Mouse (Mus musculus): Measurements from ENCODE around the gene Cpeb3.
A peak's percentile ranks its signal among the peaks of the same experiment; 100 is the strongest.
"Not testable (repeated sequence)": the region's sequence is repeated elsewhere in the genome, so short reads cannot be mapped to it uniquely, and the experiment has no call there.

Cpeb3 gene

DNA sequence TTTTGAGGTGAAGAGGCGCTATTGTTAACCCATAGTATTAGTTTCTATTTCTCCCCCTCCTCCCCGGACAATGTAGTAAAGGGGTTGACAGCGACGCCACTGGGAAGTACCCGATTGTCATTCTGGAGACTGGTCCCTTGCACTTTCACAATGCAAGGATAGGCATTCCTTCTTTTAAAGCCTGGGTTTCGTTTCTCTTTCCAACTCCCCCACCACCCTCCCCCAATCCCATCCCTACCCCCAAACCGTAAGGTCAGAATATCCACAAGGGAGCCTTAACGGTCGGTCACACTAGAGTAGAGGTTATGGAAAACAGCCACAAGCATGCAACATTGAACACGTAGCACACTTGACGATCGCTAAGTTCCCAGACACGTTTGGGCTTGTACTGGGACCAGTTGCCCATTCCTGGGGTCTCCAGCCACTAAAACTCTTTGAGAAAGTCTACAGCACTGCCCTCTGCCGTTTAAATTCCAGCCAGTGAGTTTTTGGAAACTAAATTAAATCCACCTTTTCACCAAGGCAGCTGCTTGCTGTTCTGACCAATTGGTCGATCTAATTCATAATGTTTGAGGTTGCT, at the start of gene Cpeb3:
Cpeb3 (minus strand) TSS at position 426 of the 580 bp plus-strand sequence.
- DNase-seq (ENCODE audit: low spot score in 2 of 2): peak in 1 of 2 experiments; percentile 12

DNA sequence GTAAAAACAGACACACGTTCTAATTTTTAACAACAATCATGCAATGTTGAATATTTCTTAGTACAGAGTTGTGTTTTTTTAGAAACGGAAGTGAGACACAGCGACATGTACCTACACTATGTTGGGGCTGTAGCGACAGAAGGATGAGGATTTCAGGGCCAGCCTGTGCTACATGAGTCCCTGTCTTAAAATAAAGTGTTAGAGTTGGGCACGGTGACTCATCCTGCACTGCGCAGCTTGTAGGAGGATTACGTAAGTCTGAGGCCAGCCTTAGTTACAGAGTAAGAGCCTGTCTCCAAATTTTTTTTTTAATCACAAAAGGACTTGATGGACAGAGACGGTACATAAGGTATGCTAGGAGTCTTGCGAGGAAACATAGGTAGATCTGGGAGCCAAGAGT, 46.9 kb upstream of the Cpeb3 start:
- peak; percentile 68 to 88 for DNase-seq (ENCODE audit: low spot score in 2 of 2)

DNA sequence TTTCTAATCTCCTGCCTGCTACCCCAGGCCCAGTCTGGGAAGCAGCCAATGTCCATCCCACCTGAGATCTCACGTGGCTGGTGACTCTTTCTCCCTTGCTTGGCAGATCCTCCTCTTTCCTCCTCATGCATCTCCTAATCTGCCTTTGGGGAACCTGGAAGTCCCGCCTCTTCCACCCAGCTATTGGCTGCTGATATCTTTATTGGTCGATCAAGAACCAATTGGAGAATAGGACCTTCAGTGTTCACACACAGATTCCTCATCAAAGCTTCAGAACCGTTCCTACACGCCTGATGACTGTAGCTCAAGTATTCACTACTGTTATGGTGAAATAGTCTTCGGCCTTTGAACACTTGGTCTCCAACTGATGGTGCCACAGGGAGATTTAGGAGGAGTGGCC, 43.7 kb upstream of the Cpeb3 start:
- no peak for DNase-seq (ENCODE audit: low spot score in 2 of 2)

DNA sequence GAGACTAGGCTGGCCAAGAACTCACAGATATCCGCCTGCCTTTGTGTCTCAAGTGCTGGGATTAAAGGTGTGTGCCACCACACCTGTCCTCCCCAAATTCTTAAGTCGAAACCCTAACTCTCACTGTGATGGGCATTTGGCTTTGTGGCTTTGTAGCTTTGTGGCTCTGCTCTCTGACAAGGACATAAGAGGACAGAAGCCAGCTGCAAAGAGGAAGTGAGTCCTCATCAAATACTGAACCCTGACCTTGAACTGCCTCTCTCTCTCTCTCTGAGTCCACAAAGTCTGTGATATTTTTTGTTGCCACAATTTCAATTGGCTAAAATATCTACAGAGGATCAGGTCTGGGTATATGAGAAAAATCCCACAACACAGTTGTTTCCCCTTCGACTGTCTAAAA, 39.8 kb upstream of the Cpeb3 start:
- DNase-seq (ENCODE audit: low spot score in 2 of 2): no peak

DNA sequence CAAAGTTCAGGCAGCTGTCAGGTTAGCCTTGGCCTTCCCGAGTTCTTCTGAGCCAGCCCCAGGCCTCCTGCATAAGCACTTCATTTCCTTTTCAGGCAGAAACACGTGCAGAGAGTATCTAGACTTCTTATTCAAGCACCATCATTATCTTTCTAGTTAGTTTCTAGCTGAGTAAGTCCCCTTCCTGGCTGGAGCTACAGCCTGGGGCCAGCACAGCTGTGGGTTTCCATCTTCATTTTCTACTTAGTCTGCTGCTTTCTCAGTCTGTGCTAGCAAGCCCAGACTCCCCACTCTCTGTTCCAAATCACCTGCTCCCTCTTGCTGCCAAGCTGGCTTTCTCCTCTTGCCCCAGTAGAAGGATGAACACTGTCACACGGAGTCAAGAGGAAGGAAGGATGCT, 38.5 kb upstream of the Cpeb3 start:
- DNase-seq (ENCODE audit: low spot score in 2 of 2): no peak

DNA sequence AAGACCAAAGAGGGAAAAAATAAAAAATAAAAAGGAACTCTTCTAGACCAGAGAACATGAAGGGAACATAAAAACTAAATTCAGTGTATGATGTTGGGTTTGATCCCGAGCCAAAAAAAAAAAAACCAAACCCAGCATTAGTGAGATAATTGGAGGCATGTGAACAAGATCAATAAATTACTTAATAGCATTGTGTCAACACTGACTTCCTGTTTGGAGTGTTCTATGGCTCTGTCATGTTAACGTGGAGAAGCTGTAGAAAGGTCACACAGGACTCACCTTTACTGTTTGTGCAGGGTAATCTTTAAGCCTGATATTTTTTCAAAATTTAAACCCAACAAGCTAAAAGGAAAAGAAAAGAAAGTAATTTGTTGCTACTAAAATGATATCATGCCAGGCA, 34.3 kb upstream of the Cpeb3 start:
- DNase-seq (ENCODE audit: low spot score in 2 of 2): no peak

DNA sequence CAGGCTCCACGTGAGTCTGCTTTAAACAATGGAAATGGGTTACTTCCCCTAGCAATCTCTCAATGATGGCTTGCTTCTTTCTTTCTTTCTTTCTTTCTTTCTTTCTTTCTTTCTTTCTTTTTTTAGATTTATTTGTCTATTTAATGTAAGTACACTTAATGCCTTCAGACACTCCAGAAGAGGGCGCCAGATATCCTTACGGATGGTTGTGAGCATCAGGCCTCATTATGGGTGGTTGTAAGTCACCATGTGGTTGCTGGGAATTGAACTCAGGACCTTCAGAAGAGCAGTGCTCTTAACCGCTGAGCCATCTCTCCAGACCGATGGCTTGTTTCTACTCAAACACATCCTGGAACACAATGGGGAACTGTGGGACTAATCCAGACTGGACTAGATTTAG, 32.8 kb upstream of the Cpeb3 start:
- DNase-seq (ENCODE audit: low spot score in 2 of 2): no peak

DNA sequence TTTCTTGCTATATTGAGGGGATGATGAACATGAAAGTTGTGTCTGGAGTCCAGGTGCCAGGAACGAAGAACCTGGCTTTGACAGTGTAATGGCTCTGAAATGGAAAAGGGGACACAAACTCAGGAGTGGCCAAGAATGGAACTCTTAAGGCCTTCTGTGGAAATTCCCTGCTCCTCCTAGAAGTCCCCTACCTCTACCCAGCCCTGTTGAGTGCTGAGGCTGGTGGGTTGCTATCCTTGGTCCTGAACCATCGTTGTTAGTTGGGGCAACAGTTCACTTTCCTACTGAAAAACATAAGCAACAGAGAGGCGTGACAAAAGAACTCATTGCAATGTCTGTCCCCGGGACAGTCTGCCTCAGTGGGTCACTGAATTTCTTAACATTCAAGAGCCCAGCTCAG, 30.7 kb upstream of the Cpeb3 start:
- DNase-seq (ENCODE audit: low spot score in 2 of 2): no peak

DNA sequence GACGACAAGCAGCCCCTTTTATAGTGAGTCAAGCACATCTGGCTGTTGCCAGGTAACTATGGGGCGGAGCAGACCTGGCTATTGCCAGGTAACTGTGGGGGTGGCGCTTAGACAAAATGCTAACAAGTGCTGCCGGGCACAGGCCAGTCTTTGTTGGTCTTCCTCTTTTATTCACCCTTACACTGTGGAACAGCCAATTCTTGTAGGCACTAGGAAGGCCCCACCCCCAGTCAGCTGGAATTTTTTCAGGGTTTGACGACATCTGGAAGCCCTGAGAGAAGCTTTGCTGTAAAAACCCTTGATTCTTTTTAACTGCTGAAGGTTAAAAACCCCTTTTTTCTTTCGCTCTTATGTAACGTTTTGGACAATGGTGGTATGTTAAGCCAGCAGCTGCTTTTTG, 30.2 kb upstream of the Cpeb3 start:
- DNase-seq (ENCODE audit: low spot score in 2 of 2): no peak

DNA sequence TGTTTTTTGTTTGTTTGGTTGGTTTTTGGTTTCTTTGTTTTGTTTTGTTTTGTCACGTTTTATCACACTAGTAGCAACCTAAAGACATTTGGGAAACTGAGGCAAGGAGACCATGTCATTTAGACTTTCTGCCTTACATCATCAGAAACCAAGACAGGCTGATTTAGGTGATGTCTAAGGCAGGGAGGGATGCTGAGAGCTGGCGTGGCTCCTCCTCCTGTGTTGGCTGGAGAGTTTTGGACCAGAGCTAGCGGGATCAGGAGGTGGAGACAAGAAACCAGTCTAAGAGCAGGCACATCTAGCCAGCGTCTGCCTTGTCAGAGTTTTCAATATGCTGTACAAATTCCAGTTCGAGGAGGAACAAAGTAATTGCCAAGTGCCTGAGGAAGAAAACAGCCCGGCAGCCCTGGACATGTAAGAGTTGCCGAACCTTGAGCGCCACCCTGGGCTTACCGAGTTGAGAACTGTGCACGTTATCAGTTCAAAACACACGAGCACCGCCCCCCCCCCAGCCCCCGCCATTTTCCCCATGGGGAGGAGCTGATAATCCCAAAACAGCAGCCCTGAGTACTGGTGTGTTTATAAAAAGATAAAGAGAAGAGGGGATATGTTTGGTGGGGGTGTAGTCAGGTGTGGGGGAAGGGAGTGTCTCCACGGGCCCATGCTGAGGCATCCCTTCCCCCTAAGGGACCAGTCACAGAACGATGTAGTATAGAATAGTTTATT, 29.5 kb upstream of the Cpeb3 start:
- no peak for DNase-seq (ENCODE audit: low spot score in 2 of 2)

DNA sequence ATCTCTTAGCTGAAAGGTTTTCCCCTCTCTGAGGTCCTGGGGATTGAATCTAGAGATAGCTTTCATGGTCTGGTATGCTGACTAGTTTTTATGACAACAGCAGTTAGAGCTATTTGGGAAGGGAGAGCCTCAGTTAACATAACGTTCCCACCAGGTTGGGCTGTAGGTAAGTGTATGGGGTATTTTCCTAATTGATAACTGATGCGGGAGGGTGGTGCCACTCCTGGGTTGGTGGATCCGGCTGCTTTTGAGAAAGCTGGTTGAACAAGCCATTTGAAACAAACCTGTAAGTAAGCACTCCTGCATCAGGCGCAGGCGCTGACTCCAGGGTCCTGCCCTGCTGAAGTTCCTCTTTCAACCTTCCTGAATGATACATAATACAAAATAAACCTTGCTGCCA, 28.9 kb upstream of the Cpeb3 start:
- DNase-seq (ENCODE audit: low spot score in 2 of 2): no peak

DNA sequence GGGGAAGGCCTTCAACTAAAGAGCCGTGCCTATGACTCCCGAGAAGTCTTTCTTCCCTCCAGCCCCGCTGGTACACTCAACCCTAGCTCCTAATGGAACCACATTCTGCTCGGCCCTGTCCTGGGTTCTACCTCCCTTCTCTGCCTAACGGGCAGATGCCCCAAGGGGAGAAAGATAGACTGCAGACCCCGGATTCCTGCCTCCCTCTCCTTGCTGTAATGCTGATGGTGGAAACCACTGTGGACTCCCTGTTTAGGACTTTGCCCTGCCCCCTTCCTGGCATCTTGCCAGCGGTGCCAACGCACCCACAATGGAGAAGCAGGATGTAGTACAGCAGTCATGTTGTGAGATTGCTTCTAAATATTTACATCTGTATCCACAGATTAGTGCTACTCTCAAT, 27.4 kb upstream of the Cpeb3 start:
- DNase-seq (ENCODE audit: low spot score in 2 of 2): no peak

DNA sequence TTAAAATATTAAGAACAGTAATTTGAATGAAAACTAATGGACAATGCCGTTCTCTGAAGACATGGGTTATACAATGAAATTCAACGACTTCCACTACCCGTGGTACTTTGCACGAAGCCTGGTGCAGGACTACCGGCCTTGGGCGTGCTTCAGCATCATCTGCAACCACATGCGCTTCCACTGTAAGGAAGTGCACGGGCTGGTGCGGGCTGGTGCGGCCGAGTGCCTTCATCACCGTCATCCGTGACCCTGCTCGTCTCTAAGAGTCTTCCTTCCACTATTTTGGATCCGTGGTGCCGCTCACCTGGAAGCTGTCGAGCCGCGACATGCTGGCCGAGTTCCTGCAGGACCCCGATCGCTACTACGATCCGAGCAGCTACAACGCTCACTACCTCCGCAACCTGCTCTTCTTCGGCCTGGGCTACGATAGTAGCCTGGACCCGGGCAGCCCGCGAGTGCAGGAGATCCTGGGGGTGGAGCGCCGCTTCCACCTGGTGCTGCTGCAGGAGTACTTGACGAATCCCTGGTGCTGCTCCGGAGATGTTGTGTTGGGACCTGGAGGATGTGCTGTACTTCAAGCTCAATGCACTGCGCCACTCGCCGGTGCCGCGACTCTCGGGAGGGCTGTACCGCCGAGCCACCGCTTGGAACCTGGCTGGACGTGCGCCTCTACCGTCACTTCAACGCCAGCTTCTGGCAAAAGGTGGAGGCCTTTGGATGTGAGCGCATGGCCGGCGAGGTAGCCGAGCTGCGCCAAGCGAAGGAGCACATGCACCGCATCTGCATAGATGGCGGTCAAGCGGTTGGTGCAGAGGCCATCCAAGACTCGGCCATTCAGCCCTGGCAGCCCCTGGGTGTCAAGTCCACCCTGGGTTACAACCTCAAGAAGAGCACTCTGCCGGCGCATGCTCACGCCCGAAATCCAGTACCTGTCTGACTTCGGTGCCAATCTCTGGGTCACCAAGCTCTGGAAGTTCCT, 25.4 kb upstream of the Cpeb3 start:
- no peak for DNase-seq (ENCODE audit: low spot score in 2 of 2)

DNA sequence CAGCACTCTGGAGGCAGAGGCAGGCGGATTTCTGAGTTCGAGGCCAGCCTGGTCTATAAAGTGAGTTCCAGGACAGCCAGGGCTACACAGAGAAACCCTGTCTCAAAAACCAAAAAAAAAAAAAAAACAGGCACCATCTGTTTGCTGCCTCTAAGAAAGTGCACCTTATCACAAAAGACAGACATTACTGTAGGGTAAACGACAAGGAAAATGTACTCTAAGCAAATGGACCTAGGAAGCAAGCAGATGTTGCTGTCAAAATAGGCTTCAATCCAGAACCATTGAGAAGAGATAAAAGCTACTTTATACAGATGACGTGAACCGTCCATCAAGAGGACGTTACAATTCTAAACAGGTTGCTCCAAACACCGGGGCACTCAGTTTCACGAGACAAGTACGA, 24.2 kb upstream of the Cpeb3 start:
- DNase-seq (ENCODE audit: low spot score in 2 of 2): not testable (repeated sequence)

DNA sequence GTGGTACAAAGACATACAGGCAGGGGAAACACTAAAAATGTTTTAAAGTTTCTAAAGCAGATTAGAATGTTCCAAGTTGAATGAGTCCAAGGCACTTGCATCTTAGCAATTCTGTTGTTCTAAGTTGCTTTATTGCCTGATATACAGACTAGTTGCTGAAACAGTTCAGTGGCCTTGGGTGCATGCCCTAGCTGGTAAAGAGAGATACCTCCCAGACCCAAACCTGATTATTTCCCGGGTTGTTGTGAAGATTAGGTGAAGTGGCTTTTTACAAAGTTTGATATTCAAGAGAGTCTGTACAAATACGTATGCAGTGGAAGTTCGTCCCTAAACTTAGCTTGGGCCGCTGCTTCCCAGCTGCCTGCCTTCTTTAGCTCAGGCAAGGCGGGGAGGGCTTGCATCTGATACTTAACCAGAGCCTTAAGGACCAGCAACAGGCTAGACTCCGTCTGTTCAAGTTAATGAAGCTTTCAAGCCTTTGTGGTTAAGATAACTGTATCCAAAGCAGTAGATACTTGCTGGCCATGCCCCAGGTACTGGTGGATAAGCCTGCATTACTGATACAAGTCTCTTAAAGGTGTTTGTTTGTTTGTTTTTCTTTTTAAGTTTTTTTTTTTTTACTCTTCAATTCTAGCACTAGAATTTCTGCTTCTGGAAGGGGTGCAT, 16.9 kb upstream of the Cpeb3 start:
- DNase-seq (ENCODE audit: low spot score in 2 of 2): no peak

DNA sequence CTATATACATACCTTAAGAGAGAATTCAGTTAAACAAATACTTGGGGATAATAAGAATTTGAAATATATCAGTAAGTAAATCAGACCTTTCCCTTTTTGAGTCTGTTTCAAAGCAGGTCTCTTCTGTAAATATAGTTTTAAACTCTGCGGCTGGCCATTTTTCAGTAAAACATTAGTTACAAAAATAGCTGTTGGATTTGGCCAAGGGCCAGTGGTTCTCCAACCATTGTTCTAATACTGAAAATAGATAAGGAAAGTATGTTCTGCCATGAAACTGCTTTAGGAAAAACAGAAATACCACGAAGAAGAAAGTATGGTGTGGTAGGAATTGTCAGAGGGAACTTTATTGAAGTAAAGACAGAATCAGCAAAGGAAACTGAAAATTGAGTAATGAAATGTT, 6.3 kb upstream of the Cpeb3 start:
- DNase-seq (ENCODE audit: low spot score in 2 of 2): no peak

DNA sequence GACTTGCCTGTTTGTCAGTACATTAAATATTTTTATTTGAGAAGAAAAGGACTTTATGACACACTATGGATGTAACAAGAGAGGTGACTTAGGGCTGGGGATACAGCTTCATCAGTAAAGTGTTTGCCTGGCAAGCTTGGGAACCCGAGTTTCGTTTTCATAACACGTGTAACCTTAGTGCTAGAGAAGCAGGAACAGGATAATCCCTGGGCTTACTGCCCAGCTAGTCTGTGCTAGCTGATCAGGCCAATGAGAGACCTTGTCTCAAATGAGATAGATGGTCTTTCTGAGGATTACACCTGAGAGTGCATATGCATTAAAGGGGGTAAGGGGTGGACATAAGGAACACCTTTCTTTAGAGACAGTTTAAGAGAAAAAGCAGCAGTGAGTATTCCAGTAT, 3.0 kb upstream of the Cpeb3 start:
- no peak for DNase-seq (ENCODE audit: low spot score in 2 of 2)

DNA sequence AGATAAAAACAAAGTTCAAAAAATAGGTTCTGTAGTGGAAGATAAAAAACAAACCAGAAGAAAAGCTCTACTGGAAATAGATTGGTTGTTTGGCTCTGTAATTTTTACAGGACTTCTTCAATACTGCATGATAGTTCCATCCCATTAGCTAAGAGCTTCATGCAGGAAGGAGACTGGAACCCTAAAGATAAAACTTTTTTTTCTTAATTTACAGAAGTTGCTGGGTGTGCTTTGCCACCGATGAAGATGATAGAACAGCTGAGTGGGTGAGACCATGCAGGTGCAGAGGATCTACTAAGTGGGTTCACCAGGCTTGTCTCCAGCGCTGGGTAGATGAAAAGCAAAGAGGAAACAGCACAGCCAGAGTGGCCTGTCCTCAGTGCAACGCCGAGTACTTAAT, 2.1 kb upstream of the Cpeb3 start:
- no peak for DNase-seq (ENCODE audit: low spot score in 2 of 2)

DNA sequence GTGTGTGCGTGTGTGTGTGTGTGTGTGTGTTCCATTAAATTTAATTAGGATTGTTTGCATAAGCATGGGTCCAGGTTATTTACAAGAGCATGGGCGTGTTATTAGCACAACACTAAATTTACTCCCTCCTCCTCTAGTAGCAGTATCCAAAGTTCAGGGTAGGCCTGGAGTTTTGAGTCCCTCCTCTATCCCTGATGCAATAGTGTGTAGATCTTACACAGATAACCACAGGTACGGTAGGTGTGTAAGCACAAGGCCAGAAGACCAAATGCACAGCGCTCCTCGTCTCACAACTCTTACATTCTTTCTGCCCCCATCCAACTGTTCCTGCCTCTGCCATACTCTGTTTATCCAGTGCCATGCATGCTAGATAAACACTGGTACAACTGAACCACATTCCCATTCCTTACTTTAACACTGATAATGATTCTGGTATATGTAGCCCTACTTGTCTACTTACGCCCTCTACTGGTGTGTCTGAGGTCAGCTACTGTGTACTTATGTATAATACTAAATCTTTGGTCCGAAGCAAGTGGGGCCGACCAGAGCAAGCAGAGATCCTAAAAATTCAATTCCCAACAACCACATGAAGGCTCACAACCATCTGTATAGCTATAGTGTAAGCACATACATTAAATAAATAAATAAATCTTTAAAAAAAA, 1.2 kb upstream of the Cpeb3 start:
- DNase-seq (ENCODE audit: low spot score in 2 of 2): no peak

DNA sequence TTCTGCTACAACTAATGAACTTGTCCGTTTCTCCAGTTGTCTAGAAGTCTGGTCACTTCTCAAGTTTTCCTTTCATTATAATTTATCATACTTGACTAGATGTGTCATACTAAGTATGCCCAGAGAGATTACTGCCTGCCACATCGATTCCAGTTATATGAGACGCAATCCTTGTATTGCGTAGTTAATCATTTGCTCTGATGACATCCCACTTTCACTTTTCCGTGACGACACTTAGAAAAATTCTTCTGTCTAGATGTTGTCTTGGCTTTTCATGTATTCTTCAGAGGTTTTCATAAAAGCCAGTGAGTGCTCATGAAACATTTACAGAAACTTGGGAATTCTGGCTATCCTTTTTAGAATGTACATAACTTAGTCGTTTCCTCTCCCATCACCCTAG, 585 bp upstream of the Cpeb3 start:
- DNase-seq (ENCODE audit: low spot score in 2 of 2): no peak

DNA sequence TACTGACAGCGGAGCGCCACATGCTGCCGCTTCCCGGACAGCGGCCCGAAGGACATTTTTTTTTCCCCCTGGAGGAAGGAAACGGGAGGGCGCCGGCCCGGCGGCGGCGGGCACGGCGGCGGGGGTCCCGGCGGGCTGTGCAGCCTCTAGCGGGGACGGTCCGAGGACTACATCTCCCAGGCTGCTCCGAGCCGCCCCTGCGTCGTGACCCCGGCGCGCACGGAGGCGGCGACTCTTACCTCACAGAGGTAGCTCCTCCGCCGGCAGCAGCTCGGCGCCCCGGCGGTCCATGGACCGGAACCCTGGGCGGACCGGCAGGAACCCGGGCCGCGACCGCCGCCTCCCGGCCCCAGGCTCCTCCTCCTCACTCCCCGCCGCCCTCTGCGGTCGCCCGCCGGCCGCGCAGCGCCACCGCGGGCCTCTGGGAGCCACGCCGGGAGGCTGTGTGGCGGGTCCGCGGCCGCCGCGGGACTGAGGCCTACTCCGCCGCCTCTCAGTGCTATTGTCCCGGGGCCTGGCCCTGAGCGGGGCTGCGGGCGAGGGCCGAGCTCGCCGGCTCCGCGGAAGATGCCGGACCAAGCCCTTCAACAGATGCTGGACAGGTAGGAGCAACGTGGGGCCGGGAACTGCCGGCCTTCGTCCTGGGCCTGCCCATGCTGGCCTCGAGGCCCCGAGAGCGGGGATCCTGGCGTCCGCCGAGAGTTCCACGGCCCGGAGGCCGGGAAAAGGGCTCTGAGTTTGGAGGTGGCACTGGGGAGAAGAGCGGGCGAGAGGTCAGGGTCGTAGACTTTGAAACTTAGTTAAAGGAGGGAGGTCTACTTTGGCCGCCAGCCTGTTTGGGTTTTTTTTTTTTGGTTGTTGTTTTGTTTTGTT, 862 bp downstream of the Cpeb3 start, which contains the start of gene March5:
March5 (plus strand) TSS at position 241 of the 873 bp plus-strand sequence.
- peak; percentile 84 to 86 for DNase-seq (ENCODE audit: low spot score in 2 of 2)

Data from right cerebral cortex, postnatal 36 days (tissue).